In genomic region chr15:91439883-91440282, GRCm38 (mm10) we compare ENCODE assay signal across 15 mouse cellular contexts.
DNase-seq lines count a peak whose midpoint lies in the region; ATAC-seq lines count a peak whose summit lies in the region.
"Had no signal": no experiment of that assay in that cellular context is flagged by ENCODE, and none has a peak within 500 bp of the region (broad histone marks: within the 10 kb centered on the region; RNA-seq: fewer than 3 reads in every experiment).

No protein-coding gene starts in this region.

- no peak for ATAC-seq in megakaryocyte, adult 5-6 weeks (ENCODE audit: poor library complexity, severe bottlenecking)
- ATAC-seq: hindbrain, postnatal 0 days; liver, embryonic 12.5 days had no signal

- DNase-seq in cerebellum, adult 11-12 months: peak; percentile 50
- DNase-seq in cerebellum, postnatal 14 days: no peak
- DNase-seq in frontal cortex, adult 2 months (ENCODE audit: extremely low spot score in 1 of 2, low spot score in 1 of 2): peak; percentile 59 to 78
- DNase-seq in frontal cortex, postnatal 14 days (ENCODE audit: low spot score in 2 of 2): no peak
- peak; percentile 96 for DNase-seq in brain, adult 2 months (ENCODE audit: low read depth, low spot score)
- DNase-seq in layer of hippocampus, adult 9-10 months (ENCODE audit: low spot score): peak; percentile 39
- DNase-seq in retina, postnatal 1 day: no peak
- DNase-seq: heart, postnatal 36 days; kidney, adult 18-20 months; kidney, postnatal 10 days; midbrain, embryonic 14.5 days; thymus, adult 2 months had no signal

Comparison
In these comparisons a context has a peak if more than half of its experiments do, and no peak if none do; other contexts are left out.
1. DNase-seq: peak in cerebellum, adult 11-12 months (single experiment), frontal cortex, adult 2 months (2 of 2), brain, adult 2 months (single experiment) and layer of hippocampus, adult 9-10 months (single experiment); none in cerebellum, postnatal 14 days (0 of 2), frontal cortex, postnatal 14 days (0 of 2) and retina, postnatal 1 day (single experiment).